Mouse (Mus musculus) intestine, postnatal 0 days (tissue): ENCODE results near the gene Slc22a17. TPM values are rescaled to one million over a fixed set of nuclear protein-coding genes. Genes with fewer than 3 reads are reported as not detected.

Experiments
- ATAC-seq: fragments of 200-750 bp; cut with Nextera tagmentation; 2 replicates; pipeline ENCODE4 v1.8.0; 2017; ENCODE audit warnings: mild to moderate bottlenecking, moderate TSS enrichment, moderate library complexity
- H3K27ac ChIP-seq: fragments of 300-500 bp; sonication (generic); 2 replicates; pipeline ENCODE4 v1.5.1; 2014; ENCODE audit warnings: mild to moderate bottlenecking, low read depth, low read length, moderate library complexity
- H3K27me3 ChIP-seq: fragments of 300-500 bp; sonication (generic); replicated peaks from 2 replicates; pipeline ENCODE4 v1.6.1; 2014; ENCODE audit warnings: low read length, mixed read lengths; ENCODE audit not compliant: control insufficient read depth, insufficient read depth
- H3K36me3 ChIP-seq: fragments of 300-500 bp; sonication (generic); 2 replicates; pipeline ENCODE4 v1.6.1; 2014; ENCODE audit warnings: mild to moderate bottlenecking, moderate library complexity; ENCODE audit not compliant: control insufficient read depth, insufficient read depth
- H3K4me1 ChIP-seq: fragments of 300-500 bp; sonication (generic); replicated peaks from 2 replicates; pipeline ENCODE4 v1.6.1; 2014; ENCODE audit warnings: antibody characterized with exemption, low read length, mixed read lengths; ENCODE audit not compliant: control insufficient read depth, insufficient read depth
- H3K4me2 ChIP-seq: fragments of 300-500 bp; sonication (generic); replicated peaks from 2 replicates; pipeline ENCODE4 v1.6.1; 2014; ENCODE audit warnings: low read depth, mild to moderate bottlenecking, moderate library complexity
- H3K4me3 ChIP-seq: fragments of 300-500 bp; sonication (generic); 2 replicates; pipeline ENCODE4 v1.5.1; 2014; ENCODE audit warnings: low read depth, low read length
- H3K9ac ChIP-seq: fragments of 300-500 bp; sonication (generic); 2 replicates; pipeline ENCODE4 v1.6.1; 2014; ENCODE audit warnings: mild to moderate bottlenecking, low read depth, low read length
- H3K9me3 ChIP-seq: fragments of 300-500 bp; sonication (generic); 2 replicates; pipeline ENCODE4 v1.6.1; 2016; ENCODE audit warnings: mixed run types; ENCODE audit not compliant: control insufficient read depth
- CTCF ChIP-seq: sonication (generic); IDR thresholded peaks from 2 replicates; pipeline ENCODE4 v1.5.1; 2016; ENCODE audit warnings: low read depth, mild to moderate bottlenecking, control low read depth, antibody characterized with exemption, moderate library complexity
- WGBS: fragments of 180-500 bp; shearing (Covaris S2); extraction: QIAGEN DNeasy Blood & Tissue Kit; methylation state at CpG from one replicate; pipeline ENCODE4 v1.1.7; 2014; 5-methylcytosine and 5-hydroxymethylcytosine counted together
- polyA plus RNA-seq: library from polyadenylated mRNA; unstranded; fragments of >200 nt; fragmentation: Nextera tagmentation; extraction: Ambion mirVana; gene quantifications from 2 replicates; pipeline ENCODE4 v1.2.1, GENCODE M21; 2015

The Slc22a17 gene
- polyA plus RNA-seq, 1 experiment from 2014 or later, result 12.5 TPM

GRCm38 (mm10) chr14:54926401-54927158, 13.6 kb upstream of the Slc22a17 start:
- no peak for TF ChIP-seq CTCF
- Histone ChIP-seq H3K4me3 (peak overlapping the region; percentile 51), H3K27me3 (peaks cover 21% of the 10 kb centered on the region), H3K9ac (peak overlapping the region; percentile 68), H3K4me1 (0 out of 2 replicates have a peak, but pooled peaks cover 2% of the 10 kb centered on the region), H3K36me3 (no peaks in the 10 kb centered on the region), H3K9me3 (no peaks in the 10 kb centered on the region), H3K4me2 (peak overlapping the region; percentile 76), H3K27ac (peak overlapping the region; percentile 87)
- peak; percentile 56 for ATAC-seq
- 4% methylated on average over 29 of the region's 58 CpGs for WGBS

GRCm38 (mm10) chr14:54925349-54926342, 12.7 kb upstream of the Slc22a17 start, which contains the start of gene Efs:
Gene Efs, minus strand, starts transcription at chr14:54926126.
- 7% methylated on average over 53 of the region's 57 CpGs for WGBS
- peak within 1 kb of the TSS; percentile 68 for H3K9ac ChIP-seq
- peak; percentile 58 for ATAC-seq
- H3K27ac ChIP-seq, result peak within 1 kb of the TSS; percentile 87
- no peaks in the 10 kb centered on the region for H3K36me3 ChIP-seq
- TF ChIP-seq CTCF, result no peak
- H3K4me1 ChIP-seq, result 0 out of 2 replicates have a peak, but pooled peaks cover 2% of the 10 kb centered on the region
- no peaks in the 10 kb centered on the region for H3K9me3 ChIP-seq
- peaks cover 21% of the 10 kb centered on the region for H3K27me3 ChIP-seq
- H3K4me2 ChIP-seq, result peak within 1 kb of the TSS; percentile 76
- peak within 1 kb of the TSS; percentile 51 for H3K4me3 ChIP-seq

- peak overlapping the region; percentile 51 for H3K4me3 ChIP-seq
- 0 out of 2 replicates have a peak overlapping the region, but pooled peaks have one; percentile 68 for H3K9ac ChIP-seq
- ATAC-seq, result peak; percentile 39
- 0 out of 2 replicates have a peak, but pooled peaks cover 2% of the 10 kb centered on the region for H3K4me1 ChIP-seq
- WGBS, result 40% methylated on average over 7 of the region's 7 CpGs
- H3K27me3 ChIP-seq, result peaks cover 21% of the 10 kb centered on the region
- peak overlapping the region; percentile 76 for H3K4me2 ChIP-seq
- TF ChIP-seq CTCF, result no peak
- peaks cover 4% of the 10 kb centered on the region; the same call in 1 of the 2 replicates for H3K36me3 ChIP-seq
- peak overlapping the region; percentile 87 for H3K27ac ChIP-seq
- no peaks in the 10 kb centered on the region for H3K9me3 ChIP-seq
Observed at GRCm38 (mm10) chr14:54924641-54925348, 11.9 kb upstream of the Slc22a17 start.

- peaks cover 16% of the 10 kb centered on the region; the same call in 1 of the 2 replicates for H3K36me3 ChIP-seq
- H3K4me3 ChIP-seq, result no peak overlapping the region
- no peaks in the 10 kb centered on the region for H3K9me3 ChIP-seq
- no peak overlapping the region for H3K9ac ChIP-seq
- no peaks in the 10 kb centered on the region for H3K27me3 ChIP-seq
- no peaks in the 10 kb centered on the region for H3K4me1 ChIP-seq
- ATAC-seq, result no peak
- no peak for TF ChIP-seq CTCF
- no peak overlapping the region for H3K27ac ChIP-seq
- 88% methylated on average over 16 of the region's 16 CpGs for WGBS
- no peak overlapping the region for H3K4me2 ChIP-seq
Observed at GRCm38 (mm10) chr14:54920076-54920685, 7.2 kb upstream of the Slc22a17 start.

GRCm38 (mm10) chr14:54913343-54913742, 411 bp upstream of the Slc22a17 start:
- no peak for TF ChIP-seq CTCF
- Histone ChIP-seq H3K27me3 (no peaks in the 10 kb centered on the region; the same call in 1 of the 2 replicates), H3K9ac (peak overlapping the region; percentile 66), H3K9me3 (no peaks in the 10 kb centered on the region), H3K36me3 (no peaks in the 10 kb centered on the region), H3K4me1 (no peaks in the 10 kb centered on the region), H3K4me3 (peak overlapping the region; percentile 75), H3K4me2 (peak overlapping the region; percentile 98), H3K27ac (no peak overlapping the region)
- ATAC-seq, result no peak
- 17% methylated on average over 10 of the region's 10 CpGs for WGBS
